Mouse (Mus musculus) CD4-positive, CD25-positive, alpha-beta regulatory T cell, adult 4 months (primary cell): ENCODE results near the gene Cobl. TPM values are rescaled to one million over a fixed set of nuclear protein-coding genes. Genes with fewer than 3 reads are reported as not detected.
A peak's percentile ranks its signal among the peaks of the same experiment; 100 is the strongest.

ENCODE experiments used
- ATAC-seq: one replicate; pipeline ENCODE4 v1.8.0; 2017
- polyA plus RNA-seq, 2 experiments: library from polyadenylated mRNA; unstranded; fragments of 100-300 nt; shearing (Covaris generic); gene quantifications; one replicate each; pipeline ENCODE4 v1.2.1; 2017

The Cobl gene
- polyA plus RNA-seq, 2 experiments from 2014 or later: 0.78 TPM; not detected in 1

DNA sequence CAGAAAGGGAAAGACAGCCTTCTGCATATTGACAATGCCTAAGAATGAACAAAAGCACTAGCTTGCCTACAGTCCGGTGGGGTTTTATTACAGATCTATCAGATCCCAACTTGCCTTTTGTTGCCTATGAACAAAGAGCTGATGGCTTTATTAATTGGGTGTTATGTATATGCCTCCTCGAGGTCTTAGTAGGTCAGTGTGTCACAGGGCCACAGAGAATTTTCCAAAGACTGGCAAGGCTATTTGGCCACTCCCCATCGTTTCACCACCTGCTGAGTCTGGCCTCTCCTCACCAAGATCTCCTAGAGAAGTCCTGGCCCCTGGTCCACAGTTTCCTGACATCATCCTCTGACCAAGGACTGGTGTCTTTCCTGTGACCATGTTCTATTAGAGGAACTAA lies 83.7 kb downstream of the Cobl start:
- ATAC-seq: no peak

DNA sequence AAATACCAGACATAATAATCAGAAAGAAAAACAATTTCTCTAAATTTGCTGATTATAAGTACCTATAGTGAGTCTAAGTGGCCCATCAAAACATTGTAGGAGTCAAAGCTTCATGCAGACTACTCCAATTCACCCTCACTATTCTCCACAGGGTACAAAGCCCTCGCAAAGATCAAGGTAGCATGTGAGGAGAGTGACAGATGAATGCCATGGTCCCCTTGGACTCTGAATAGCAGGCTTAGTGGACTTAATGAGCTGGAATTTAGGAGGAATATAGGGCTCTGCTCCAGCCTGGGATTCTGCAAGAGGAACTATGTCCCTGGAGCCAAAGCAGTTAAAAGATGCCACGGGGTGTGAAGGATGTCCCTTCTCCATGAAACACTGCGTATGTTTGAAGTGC lies 88.1 kb downstream of the Cobl start:
- no peak for ATAC-seq

DNA sequence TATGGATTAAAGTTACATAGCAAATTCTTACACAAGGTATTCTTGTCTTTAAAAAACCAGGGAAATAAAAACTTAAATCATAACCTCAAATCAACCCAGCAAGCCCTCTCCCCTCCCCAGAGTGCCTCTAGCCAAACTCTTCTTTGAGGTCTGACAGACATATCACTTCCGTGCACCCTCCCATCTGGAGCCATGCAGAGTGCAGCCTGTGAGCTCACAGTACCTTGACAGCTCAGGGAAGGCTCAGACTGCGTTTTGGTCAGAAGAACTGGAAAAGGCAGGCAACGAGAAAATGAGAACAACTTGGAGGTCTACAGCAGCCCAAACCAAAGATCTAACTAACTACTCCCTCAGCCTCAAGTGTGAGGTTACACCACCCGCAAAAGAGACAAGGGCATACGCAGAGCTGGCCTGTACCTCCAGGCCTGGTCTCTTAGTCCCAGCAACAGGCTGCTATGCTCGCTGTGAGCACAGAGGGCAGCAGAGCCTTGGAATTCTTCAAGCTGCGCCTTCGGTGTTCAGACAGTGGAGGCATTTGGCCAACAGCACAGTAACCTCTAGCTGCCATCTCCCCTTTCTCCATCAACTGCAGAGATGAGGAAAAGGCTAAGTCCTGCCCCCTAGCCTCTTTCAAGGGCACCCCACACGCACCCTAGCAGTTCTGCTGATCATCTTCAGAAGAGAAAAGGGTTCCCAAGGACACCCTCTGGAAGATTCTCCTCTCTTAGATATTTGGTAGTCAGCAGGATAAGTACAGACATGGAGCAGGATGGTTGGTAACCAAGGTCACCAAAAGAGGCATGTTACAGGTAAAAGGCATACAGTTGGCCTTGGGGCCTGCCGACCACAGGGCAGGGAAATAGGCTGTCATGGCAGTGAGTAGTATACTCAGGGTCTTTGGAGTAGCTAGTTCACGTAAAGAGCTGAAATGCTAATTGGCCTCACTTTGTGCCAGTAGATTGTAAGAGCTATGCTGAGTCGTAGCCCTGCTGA lies 91.4 kb downstream of the Cobl start:
- peak; percentile 47 for ATAC-seq

DNA sequence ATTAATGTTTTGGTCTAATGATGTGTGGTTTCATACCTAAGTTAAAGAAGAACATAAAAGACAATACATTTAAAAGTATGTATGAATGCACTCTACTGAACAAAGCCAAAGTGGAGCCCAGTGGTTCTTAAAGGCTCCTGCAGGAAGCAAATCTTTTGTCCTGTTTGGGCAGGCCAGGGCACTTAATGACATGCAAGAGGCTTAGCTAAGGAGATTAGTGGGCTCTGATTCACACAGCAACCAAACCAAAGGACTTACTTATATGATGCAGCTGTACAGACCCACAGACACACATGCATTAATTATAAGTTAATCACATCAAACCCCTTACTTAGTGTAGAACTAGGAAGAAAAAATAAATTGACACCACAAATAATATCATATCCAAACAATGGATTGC lies 93.8 kb downstream of the Cobl start:
- ATAC-seq: no peak

DNA sequence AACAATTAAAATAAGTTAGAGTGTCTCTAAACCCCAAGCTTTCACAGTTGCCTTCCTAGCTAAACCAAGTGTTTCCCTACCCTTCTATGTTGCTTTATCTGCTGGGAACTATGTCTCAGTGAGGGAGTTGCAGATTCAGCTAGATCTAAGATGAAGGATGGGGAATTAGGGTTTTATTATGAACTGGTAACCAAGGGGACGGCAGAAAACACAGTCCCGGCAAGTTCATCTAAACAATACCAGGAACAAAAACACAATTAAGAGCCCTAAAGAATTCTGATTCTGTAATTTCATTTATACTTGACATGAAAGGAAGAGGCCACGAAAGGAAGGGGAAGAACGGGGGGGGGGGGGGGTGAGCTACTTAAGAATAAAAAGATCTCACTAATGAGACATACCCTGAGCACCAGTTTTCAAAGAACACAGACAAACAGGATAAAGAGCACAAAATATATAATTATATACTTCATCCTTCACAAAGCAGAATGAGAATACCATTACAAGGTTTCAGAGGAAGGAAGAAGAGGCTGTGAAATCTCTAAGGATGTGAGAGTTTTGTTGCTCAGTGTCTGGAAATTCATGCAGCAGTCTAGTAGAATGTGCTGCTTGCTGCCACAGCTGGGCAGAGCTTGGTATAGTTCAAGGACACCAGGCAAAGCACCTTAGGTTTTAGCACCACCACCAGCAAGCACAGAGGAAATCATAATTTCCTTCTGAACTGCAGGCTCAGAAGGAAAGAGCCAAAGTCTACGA lies 97.2 kb downstream of the Cobl start:
- ATAC-seq: no peak

DNA sequence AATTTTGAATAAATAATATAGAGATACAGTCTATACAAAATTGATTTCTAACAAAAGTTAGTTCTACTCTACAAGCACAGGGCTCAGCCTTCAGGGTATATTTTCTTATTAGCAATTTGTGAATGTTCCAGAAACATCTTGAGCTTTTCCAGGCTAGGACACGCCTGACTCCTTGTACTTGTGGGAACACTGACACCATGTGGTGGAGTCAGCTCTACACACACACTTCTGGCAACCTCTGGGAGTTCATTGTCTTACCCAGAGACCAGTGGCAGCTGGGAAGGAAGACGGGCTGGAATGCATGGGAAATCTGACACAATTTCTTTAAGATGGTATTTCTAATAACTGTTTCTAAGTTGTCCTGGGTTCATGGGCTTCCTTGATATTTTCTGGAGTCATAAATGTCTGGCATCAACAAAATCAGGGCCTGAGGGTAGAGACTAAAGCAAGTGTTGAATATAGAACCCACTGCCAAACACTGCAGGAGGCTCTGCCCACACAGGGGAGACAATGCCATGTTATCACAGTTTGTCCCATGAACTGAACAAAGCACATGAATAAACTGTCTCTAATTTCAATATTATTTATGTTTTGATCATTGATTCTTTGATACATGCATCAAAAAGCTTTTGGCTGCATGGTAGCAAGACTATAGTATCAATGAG lies 105.3 kb downstream of the Cobl start:
- no peak for ATAC-seq

DNA sequence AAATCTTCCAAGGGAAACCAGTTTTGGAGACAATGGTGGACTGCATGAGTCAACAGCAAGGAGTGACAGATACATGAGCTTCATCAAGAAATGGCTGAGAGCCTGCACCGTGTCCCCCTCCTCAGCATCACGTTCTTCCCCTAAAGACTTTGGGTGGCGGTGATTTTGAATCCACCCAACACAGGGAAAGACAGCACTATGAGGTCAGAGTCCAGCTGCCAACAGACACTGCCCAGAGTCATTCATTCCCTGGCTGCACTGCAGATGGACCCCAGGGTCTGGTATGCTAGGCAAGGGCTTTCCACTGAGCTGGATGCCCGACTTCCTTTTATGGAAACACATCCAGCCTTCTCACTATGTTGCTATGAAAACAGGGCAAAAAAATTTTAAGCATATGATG lies 106.2 kb downstream of the Cobl start:
- ATAC-seq: no peak

DNA sequence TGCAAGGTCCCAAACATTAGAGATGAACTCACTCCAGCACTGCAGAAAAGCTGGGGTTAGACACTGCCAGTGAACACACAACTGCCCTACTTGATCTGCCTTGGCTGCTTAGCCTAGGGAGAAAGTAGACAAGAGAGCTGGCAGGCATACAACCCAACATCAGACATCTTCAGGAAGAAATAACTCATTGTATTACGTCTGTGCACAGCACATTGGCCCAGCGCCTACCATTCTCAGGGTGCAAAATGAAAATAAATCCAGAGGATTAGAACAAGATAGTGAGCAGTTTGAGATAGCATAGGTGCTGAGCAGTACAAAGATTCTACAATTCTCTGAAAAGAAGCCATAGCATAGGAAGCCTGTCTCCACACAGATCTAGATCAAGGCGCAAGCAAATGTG lies 109.1 kb downstream of the Cobl start:
- no peak for ATAC-seq

DNA sequence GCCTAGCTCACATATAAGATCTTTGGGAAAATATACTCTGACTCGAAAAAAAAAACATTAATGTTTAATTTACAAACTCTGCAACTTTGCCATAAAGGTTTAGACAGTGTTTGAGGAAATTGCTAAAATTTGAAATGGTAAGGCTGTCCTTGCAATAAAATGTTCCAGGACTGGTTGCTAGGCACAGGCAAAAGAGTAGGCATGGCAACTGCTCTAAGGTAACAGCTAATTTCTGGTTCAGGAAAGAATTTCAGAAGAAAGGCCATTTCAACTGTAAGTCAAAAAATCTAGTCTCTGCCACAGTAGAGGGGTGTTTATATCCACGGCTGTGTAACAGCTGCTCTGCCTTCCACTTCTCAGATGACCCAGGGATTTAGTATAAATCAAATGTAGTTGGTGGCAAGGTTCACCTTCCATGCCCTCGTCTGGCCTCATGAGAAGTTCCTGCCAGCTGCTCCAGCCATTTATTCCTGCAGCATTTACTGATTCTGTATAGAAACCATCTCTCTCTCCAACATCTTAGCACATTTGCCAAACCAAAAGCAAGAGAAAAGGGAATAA lies 113.7 kb downstream of the Cobl start:
- no peak for ATAC-seq

DNA sequence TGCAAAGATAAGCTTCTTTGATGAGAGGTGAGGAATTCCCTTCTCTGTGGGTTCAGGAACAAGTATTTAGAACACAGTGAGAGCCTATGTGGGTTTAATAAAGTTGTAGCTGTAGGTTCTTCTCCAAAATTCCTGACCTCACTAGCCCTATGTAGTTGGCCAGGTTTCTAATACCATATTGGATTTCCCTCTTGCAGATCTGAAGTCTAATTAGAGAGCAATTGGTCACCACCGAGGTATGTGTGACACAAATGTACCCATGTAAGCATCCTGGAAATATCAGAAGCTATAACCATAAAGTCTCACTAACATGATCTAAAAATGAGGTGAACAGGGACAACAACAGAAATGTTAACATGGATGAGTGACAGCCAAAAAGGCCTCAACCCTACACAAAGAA lies 114.7 kb downstream of the Cobl start:
- no peak for ATAC-seq

DNA sequence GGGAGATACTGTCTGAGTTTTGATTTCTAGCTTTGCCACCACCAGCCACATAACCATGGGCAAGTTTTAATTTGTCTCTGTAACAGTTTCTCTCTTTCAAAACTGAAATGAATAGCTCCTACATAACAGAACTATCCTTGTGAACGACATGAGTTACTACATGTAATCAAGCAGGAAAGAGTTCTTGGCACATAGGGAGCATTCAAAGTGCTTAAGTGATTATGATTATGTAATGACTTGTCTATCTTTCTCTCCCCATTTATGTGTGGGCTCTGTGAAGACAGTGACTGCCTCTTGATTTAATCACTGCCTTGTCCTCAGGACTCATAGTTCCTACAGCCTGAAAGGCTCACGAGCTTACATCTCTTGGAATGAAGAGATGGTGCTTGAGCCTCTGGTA lies 118.3 kb downstream of the Cobl start:
- ATAC-seq: no peak

DNA sequence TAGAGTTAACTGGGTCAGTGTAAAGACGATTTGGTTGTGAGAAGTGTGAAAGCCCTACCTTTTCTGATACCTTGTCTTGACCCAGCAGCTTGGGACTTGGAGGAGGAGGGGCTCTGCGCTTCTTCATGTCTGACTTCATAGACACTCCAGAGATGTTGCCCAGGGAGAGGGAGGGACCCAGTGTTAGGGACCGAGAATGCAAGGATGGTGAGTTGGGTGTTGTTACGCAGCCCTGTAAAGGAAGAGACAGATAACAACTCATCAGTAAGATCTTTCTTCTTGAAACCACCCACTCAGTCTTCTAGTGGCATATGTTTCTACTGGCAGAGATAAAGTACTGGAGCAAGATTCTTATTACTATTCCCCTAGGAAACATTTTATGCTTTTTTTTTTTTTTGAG lies 121.1 kb downstream of the Cobl start:
- no peak for ATAC-seq

DNA sequence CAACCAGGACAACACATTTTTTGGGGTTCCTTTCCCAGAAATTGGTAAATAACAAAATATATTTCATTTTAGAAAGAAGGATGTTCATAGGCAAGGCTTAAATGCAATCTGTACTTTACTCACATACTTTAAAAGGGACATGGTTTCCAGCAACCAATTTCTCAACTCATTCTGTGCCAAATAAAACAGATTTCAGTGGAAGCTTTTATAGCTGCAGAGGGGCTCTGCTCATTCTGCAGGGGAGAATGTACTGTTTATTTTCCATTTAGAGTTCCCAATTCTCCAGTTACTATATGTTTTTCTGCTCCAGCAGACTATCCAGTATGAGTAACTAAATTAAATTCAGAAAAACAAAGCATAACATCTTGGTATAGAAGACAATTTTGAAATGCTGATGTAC lies 124.1 kb downstream of the Cobl start:
- ATAC-seq: no peak

DNA sequence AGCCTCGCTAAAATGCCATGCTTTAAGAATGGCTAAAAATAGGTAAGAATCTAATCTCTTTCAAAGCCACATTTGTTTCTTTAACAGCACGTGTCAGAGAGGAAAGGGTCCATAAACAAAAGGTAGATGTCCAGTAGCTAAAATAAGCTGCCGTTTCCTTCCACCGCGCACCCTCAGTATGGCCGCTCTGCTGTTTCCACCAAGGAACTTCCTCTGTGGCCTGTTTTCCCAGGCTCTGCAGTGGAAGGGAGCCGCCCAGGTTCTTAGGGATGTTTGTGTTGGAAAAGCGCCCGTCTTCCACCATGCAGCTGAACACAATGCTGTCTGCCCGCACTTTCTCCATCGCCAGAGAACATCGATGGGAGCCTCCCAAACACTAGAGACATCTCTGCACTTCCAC lies 128.6 kb downstream of the Cobl start:
- ATAC-seq: no peak

DNA sequence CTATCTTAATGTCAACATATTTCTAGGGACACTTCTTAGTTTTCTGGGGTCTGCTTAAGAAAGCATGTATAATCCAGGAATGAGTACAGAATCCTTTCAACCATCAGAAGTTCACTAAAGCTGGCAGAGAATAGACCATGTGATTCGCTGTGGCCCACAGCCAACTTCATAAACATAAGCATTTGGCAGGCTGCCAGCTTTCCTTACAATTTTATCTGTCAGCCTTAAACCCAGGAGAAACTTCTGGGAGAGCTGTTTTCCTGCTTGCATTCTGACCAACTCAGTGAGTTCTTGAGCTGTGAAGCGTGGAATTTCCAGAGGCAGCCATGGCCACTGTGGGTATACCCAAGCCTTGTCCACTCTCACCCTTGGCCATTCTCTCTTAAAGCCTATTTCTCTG lies 132.8 kb downstream of the Cobl start:
- no peak for ATAC-seq

DNA sequence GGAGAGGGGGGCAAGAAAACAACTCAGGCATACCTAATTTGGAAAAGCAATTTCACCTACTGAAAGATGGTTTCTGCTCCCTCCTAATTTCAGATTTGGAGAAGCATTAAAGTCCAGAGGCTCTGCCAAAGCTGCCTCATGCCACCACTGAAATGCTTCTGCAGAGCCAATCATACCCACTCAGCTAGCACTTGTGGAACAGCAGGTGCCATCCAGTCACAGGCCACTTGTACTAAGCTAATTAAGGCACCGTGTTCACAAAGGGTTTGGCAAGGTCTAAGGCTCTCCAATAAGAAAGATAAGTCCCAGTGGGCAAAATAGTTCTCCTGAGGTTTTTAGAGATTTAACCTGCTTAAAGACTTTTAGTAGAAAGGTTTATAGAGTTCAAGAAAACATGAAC lies 143.3 kb downstream of the Cobl start:
- ATAC-seq: no peak

DNA sequence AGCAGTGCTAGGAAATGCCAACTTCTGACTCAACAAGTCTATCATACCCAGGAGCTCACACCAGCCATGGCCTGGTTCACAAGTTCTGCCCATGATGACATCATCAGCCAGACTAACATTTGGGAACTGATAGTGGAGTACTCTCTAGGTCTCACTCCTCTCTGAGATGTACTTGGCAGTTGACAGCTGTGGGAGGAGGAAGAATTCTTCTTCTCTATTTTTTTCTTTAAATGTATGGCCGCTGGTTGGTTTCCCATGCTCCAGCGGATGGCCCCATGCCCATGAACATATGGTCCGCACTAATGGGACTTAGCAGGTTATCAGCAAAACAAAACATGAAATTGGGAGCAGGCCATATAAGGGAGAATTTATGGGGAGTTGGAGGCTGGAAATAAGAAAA lies 145.4 kb downstream of the Cobl start:
- ATAC-seq: no peak

DNA sequence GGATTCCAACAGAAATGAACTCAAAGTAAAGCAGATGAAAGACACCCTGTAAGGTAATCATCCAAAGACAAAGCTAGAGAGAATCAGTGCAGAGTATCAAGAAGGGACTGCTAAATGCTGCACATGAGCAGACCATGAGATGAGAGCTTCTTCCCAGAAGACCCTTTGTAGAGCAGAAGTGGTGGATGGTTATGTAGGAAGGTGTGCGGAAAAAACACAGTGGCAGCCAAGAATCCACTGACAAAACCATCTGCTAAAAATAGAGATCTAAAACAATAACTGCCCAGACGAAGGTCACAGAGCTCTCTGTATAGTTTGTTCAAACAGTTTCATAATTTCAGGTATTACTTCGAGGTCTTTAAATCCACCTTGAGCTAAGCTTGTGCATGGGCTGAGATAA lies 149.1 kb downstream of the Cobl start:
- no peak for ATAC-seq

DNA sequence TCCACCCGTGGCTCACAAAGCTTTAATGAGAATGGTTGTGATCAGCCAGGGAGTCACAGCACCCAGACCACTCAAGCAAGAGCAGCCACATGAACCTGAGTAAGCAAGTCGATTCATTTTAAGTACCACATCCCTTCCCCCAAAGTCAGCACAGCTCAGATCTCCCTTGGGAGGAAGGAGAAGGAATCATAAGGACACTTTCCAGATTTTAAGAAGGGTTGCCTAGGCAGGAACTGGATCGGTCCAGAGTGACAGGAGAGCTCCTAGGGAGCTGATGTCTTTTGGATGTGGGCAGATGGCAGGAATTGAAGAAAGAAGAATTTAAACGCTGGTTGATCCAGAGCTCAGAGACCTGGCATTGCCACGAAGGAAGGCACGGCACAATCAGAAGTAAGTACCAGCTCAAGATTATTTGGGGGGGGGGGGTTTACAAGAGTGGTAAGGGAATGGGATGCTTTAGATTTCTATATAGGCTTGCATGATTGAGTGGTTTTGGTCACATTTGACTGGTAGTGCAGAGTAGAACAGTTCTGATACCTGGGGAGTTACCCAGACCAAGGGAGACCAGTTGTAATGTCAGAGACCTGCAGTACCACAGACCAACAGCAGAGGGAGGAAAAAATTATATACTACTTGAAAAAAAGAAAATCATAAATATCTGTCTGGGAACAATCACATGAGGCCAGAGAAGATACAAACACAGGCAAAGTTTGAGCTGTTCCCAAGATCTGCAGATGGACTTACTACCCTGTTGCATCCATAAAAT lies 150.3 kb downstream of the Cobl start:
- ATAC-seq: no peak

DNA sequence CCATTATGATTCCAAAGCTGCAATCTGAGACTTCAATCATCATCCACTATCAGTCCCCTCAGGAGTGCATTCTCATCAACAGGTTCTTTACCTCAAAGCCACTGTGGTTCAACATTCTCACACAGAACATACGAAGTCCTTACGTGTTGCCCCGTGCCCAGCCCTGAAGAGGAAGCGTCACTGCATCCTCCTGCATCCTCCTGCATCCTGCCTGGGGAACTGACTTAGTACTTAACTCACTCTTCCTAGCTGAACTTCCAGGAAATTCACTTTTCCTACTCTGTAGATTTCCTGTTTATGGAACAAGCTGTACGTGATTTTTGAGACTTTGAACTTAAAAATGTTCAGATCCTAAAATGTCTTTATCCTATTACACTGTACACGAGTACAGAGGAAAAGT lies 153.3 kb downstream of the Cobl start:
- ATAC-seq: no peak

DNA sequence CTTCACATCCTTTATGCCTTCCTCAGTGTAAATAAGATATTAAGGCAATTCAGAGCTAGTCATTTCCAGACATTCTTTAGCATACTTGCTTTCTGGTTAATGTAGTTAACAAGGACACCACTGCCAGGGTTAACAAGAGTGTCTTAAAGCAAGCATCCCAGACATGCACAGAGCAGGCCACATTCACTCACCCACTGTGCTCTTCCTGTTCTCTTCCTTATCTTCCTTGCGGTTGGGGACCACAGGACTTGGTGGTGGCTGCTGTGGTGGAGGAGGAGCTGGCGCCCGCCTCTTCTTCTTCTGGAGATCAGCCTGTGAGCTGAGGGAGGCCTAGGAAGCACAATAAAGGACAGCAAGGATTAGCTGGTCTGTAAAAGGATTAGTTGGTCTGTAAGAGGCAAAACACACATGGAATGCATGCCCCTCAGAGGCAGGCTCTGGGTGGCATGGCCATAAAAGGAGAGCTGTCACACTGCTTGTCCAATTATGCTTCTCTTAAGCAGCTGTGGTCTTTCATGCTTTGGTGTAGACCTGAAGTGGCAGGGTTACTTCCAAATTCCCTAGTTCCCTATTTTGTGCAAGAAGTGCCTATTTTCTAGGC lies 155.2 kb downstream of the Cobl start:
- ATAC-seq: no peak

DNA sequence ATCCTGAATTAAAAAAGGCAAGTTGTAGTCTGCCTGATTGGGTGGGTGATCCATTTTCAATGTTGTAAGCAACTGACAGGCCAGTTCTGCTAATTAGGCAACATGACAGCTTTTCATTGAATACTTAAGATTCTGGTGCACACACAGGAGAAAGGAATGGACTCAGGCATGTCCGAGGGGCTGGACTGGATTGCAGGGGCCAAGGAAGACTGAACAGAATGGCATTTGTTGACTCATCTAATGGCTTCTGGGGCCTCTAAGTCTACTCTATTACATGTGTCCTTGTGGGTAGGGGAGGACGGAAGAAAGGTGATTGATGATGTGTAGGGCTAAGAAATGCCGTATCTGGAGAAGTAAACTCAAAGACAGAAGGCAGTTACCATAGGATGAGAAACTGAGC lies 159.9 kb downstream of the Cobl start:
- ATAC-seq: no peak
